Mouse (Mus musculus): ENCODE results near the gene Btf3.

DNA sequence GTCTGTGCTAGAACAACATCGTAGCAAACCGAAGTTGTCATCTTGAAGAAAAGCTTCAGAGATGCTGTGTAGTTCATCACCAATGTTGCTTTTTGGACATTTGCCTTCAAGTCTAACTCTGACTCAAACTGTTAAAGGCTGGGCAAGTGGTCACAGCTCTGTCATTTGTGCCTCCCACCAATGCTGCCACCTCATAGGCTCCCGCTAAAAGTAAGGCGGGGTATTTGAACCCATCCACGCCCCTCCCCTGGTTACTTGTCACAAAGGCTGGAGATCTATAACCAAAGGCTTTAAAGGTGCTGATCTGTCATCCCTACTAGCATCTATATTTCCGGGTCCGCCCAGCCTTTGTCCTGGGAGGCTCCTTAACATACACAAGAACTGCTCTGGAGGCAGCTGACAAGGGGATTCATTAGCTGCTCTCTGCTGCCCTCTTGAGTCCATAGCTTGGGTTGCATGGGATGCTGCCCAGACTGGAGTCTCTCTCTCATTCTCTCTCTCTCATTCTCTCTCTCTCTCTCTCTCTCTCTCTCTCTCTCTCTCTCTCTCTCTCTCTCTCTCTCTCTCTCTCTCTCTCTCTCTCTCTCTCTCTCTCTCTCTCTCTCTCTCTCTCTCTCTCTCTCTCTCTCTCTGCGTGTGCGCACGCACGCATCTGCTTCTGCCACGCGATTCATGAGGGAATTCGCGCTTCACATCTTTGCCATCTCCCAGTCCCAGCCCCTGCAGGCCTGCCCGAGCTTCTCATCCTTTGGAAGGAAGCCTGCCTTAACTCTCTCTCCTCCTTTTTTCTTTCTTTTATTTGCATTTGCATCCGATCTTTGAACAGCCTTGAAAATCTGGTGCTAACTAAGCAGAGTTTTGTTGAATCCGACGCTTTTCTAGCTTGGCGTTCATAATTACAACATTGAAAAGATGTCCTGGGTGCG, 17.7 kb downstream of the Btf3 start:
- 0 out of 2 replicates have a peak, but pooled peaks have one; percentile 26 for TF ChIP-seq CTCF (IDR thresholded peaks at IDR 0.05; ENCODE audit: insufficient read depth, low read depth, low read length)
- TF ChIP-seq POLR2A (IDR thresholded peaks at IDR 0.05; ENCODE audit: insufficient read depth, low read depth, low read length): no peak

All from olfactory bulb, adult 2 months (tissue).